Mouse (Mus musculus) heart, adult 2 months (tissue): ENCODE measurements around the gene Ankfn1.

Experiments used
- CTCF ChIP-seq: fragments of 200-600 bp; IDR thresholded peaks from 2 replicates; pipeline ENCODE4 v1.8.1; 2022; ENCODE audit warnings: antibody characterized with exemption, mild to moderate bottlenecking, moderate library complexity
- EP300 ChIP-seq: fragments of 200-500 bp; IDR thresholded peaks from 2 replicates; pipeline ENCODE4 v1.6.1; 2011; ENCODE audit warnings: low read depth, low read length, control low read depth; ENCODE audit not compliant: insufficient read depth
- POLR2A ChIP-seq: fragments of 200-500 bp; IDR thresholded peaks from 2 replicates; pipeline ENCODE4 v1.6.1; 2011; ENCODE audit warnings: mild to moderate bottlenecking, low read depth, low read length, control low read depth; ENCODE audit not compliant: insufficient read depth

DNA sequence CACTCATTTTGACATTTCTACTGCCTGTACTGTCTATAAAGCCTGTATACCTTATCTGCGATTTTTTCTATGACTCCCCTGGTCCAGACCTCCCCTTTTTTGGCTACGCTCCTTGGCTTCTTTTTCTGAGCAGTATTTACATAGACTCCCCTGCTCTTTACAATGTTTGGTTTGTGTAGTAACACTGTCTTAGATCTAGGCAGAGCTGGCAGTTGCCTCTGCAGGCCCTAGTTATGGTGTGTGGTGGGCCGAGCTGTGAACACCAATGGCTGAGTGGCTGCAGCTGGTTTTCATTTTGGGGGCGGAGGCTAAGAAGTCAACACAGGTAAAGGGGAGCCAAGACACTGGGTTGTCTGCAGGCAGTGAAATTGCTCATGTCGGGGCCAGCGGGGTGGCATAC is 368.7 kb downstream of the Ankfn1 start:
- TF ChIP-seq CTCF (no peak), EP300 (no peak), POLR2A (no peak)
